Mouse (Mus musculus) frontal cortex, postnatal 10 days (tissue): ENCODE measurements at regions not wholly inside any gene's neighbourhood (a gene's known extent, or its start where the extent isn't known, plus 50 kb on each side); places are given as distances from the start of the nearest gene placed in this dataset.
"Not testable (repeated sequence)": the region's sequence is repeated elsewhere in the genome, so short reads cannot be mapped to it uniquely, and the experiment has no call there.

Source experiments
- DNase-seq, 2 experiments: peaks; one replicate each; pipeline ENCODE4 v3.0.0; 2022; ENCODE audit warnings: low spot score in 2 of 2, mixed read lengths in 1 of 2

GRCm38 (mm10) chr17:69563165-69563564 is 124.0 kb downstream of the Akain1 start:
- peak; percentile 26 to 46 for DNase-seq

- not testable (repeated sequence) for DNase-seq
Observed at GRCm38 (mm10) chr17:69571070-69571669, 132.0 kb downstream of the Akain1 start.

- no peak for DNase-seq
Observed at GRCm38 (mm10) chr17:69590553-69590952, 151.4 kb downstream of the Akain1 start.

- DNase-seq = no peak
Observed at GRCm38 (mm10) chr17:69597773-69598295, 158.7 kb downstream of the Akain1 start.

- no peak for DNase-seq
Observed at GRCm38 (mm10) chr17:69598461-69598860, 159.3 kb downstream of the Akain1 start.

- no peak for DNase-seq
Observed at GRCm38 (mm10) chr17:69603596-69603995, 164.5 kb downstream of the Akain1 start.

GRCm38 (mm10) chr17:69604698-69605097 is 165.6 kb downstream of the Akain1 start:
- DNase-seq = peak; percentile 17 to 36

- DNase-seq = no peak
Observed at GRCm38 (mm10) chr17:69605458-69605857, 166.3 kb downstream of the Akain1 start.

- no peak for DNase-seq
Observed at GRCm38 (mm10) chr17:69631411-69631810, 192.3 kb downstream of the Akain1 start.

- DNase-seq = not testable (repeated sequence)
Observed at GRCm38 (mm10) chr17:69650496-69650895, 211.4 kb downstream of the Akain1 start.

GRCm38 (mm10) chr17:69654586-69654985 is 215.5 kb downstream of the Akain1 start:
- no peak for DNase-seq

- peak; percentile 62 to 65 for DNase-seq
Observed at GRCm38 (mm10) chr17:69672530-69672929, 233.4 kb downstream of the Akain1 start.

GRCm38 (mm10) chr17:69683091-69683490 is 244.0 kb downstream of the Akain1 start:
- peak in 1 of 2 experiments; percentile 15 for DNase-seq

- DNase-seq = no peak
Observed at GRCm38 (mm10) chr17:69685625-69686257, 246.6 kb downstream of the Akain1 start.

GRCm38 (mm10) chr17:69686383-69686782 is 247.3 kb downstream of the Akain1 start:
- DNase-seq = no peak

- DNase-seq = peak in 1 of 2 experiments; percentile 7
Observed at GRCm38 (mm10) chr17:69695341-69695740, 256.2 kb downstream of the Akain1 start.

GRCm38 (mm10) chr17:69727325-69727724 is 241.5 kb upstream of the Dlgap1 start:
- DNase-seq = no peak

- DNase-seq = peak; percentile 4 to 6
Observed at GRCm38 (mm10) chr17:69732981-69733380, 235.9 kb upstream of the Dlgap1 start.

- no peak for DNase-seq
Observed at GRCm38 (mm10) chr17:69736379-69737096, 232.3 kb upstream of the Dlgap1 start.

GRCm38 (mm10) chr17:69769002-69769421 is 199.9 kb upstream of the Dlgap1 start:
- DNase-seq = peak; percentile 21 to 27

- peak; percentile 16 to 50 for DNase-seq
Observed at GRCm38 (mm10) chr17:69770046-69770445, 198.8 kb upstream of the Dlgap1 start.

- no peak for DNase-seq
Observed at GRCm38 (mm10) chr17:69781201-69781600, 187.7 kb upstream of the Dlgap1 start.
